Mouse (Mus musculus): ENCODE results near the gene Gm1043. TPM values are rescaled to one million over a fixed set of nuclear protein-coding genes. Genes with fewer than 3 reads are reported as not detected.

Gene Gm1043
- total RNA-seq, 1 experiment: not detected

DNA sequence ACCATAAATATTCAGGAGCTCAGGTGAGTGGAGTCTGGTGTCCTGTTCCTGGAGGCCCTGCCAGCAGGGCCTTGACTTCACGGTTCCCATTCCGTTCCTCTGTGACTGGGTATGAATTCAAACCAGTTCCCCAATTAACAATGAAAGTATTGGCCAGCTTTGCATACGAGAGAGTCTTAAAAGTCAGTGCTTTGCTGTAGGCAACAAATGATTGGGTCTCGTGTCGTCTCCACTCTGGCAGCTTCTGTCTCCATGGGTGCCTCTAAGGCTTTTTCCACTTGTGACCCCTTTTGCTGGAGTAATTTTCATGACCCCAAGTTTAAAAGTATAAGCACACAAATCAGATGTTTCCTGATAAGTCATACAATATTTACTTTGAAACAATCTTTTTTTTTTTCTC, 4.6 kb upstream of the Gm1043 start:
- no peak for DNase-seq (ENCODE audit: low read depth, low spot score)
- Histone ChIP-seq H3K9me3 (ENCODE audit: control insufficient read depth, insufficient read depth, low read depth, low read length) (no peaks in the 10 kb centered on the region), H3K27ac (ENCODE audit: insufficient read depth, low read depth, low read length, poor library complexity, severe bottlenecking) (no peak overlapping the region), H3K9ac (ENCODE audit: insufficient read depth, low read depth, low read length, poor library complexity, severe bottlenecking) (no peak overlapping the region), H3K36me3 (ENCODE audit: control insufficient read depth, insufficient read depth, low read length, poor library complexity, severe bottlenecking) (no peaks in the 10 kb centered on the region), H3K4me3 (ENCODE audit: insufficient read depth in 1 of 2, low read depth in 1 of 2, low read length in 2 of 2, poor library complexity in 1 of 2, severe bottlenecking in 1 of 2) (no peak overlapping the region), H3K4me1 (ENCODE audit: control insufficient read depth in 2 of 2, insufficient read depth in 2 of 2, low read length in 2 of 2, poor library complexity in 1 of 2) (peaks cover 8 to 28% of the 10 kb centered on the region in 2 experiments; a peak in 2 of 4 replicates)
- in situ Hi-C loops (cut with MboI; ENCODE audit: low sequenced_read_pairs in 2 of 2, unreplicated experiment in 2 of 2): no loop called here
- no peak for TF ChIP-seq ZC3H11A (IDR thresholded peaks at IDR 0.05; ENCODE audit: borderline replicate concordance, low read depth, low read length)
- no peak for TF ChIP-seq HCFC1 (IDR thresholded peaks at IDR 0.05; ENCODE audit: borderline replicate concordance, insufficient read depth, low read length)
- TF ChIP-seq CHD2 (IDR thresholded peaks at IDR 0.05; ENCODE audit: low read depth, low read length): no peak
- TF ChIP-seq MAFK (IDR thresholded peaks at IDR 0.05; ENCODE audit: insufficient read depth, low read depth, low read length): no peak
- TF ChIP-seq ZNF384 (IDR thresholded peaks at IDR 0.05; ENCODE audit: low read depth, low read length): no peak

DNA sequence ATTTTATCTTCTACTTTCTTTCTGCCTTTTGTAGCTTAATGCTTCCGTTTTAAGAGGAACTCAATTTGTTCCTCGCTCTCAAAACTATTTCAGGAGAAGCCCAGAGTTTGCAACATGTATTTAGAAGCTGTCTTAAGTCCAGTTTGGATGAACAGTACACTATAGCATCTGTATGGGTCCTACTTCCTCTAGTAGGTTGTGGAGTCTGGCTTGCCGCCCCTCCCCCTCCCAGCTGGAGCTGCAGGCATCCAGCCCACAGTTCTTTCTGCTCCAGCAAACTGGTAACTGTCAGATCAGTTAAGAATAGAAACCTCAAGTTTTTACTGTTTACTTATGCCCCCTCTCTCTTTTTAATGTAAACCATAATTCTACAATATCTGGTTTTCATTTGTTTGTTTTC, 2.8 kb upstream of the Gm1043 start:
- Histone ChIP-seq H3K4me1 (ENCODE audit: control insufficient read depth in 2 of 2, insufficient read depth in 2 of 2, low read length in 2 of 2, poor library complexity in 1 of 2) (peaks cover 9 to 24% of the 10 kb centered on the region in 2 experiments; a peak in 3 of 4 replicates), H3K9me3 (ENCODE audit: control insufficient read depth, insufficient read depth, low read depth, low read length) (no peaks in the 10 kb centered on the region), H3K4me3 (ENCODE audit: insufficient read depth in 1 of 2, low read depth in 1 of 2, low read length in 2 of 2, poor library complexity in 1 of 2, severe bottlenecking in 1 of 2) (no peak overlapping the region), H3K27ac (ENCODE audit: insufficient read depth, low read depth, low read length, poor library complexity, severe bottlenecking) (no peak overlapping the region), H3K9ac (ENCODE audit: insufficient read depth, low read depth, low read length, poor library complexity, severe bottlenecking) (no peak overlapping the region), H3K36me3 (ENCODE audit: control insufficient read depth, insufficient read depth, low read length, poor library complexity, severe bottlenecking) (no peaks in the 10 kb centered on the region)
- TF ChIP-seq ZC3H11A (IDR thresholded peaks at IDR 0.05; ENCODE audit: borderline replicate concordance, low read depth, low read length): no peak
- in situ Hi-C loops (cut with MboI; ENCODE audit: low sequenced_read_pairs in 2 of 2, unreplicated experiment in 2 of 2): no loop called here
- DNase-seq (ENCODE audit: low read depth, low spot score): peak; percentile 19

DNA sequence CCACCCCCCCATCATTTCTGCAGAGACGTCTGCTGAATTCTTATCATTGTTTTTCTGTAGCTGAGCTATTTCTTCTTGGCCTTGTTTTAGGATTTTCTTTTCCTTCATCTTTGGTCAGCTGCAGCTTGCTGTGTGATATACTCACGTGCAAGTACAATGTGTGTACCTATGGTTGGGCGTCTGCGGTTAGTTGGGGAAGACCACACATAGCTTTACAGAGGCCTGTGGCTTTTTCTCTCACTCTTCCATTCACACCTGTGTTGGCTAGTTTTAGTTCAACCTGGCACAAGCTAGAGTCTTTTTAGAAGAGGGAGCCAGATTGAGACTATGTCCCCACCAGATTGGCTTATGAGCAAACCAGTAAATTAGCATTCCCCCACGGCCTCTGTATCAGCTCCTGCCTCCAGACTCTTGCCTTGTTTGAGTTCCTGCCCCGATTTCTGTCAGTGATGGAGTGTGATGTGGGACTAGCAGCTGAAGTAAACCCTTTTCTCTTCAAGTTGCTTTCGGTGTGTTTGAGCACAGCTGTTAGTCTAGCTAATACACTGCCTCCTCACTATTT, 1.9 kb upstream of the Gm1043 start:
- no peak overlapping the region for H3K9ac ChIP-seq (ENCODE audit: insufficient read depth, low read depth, low read length, poor library complexity, severe bottlenecking)
- DNase-seq (ENCODE audit: low read depth, low spot score): no peak
- no peaks in the 10 kb centered on the region for H3K36me3 ChIP-seq (ENCODE audit: control insufficient read depth, insufficient read depth, low read length, poor library complexity, severe bottlenecking)
- H3K4me3 ChIP-seq (ENCODE audit: insufficient read depth in 1 of 2, low read depth in 1 of 2, low read length in 2 of 2, poor library complexity in 1 of 2, severe bottlenecking in 1 of 2): no peak overlapping the region
- in situ Hi-C loops (cut with MboI; ENCODE audit: low sequenced_read_pairs in 2 of 2, unreplicated experiment in 2 of 2): no loop called here
- H3K9me3 ChIP-seq (ENCODE audit: control insufficient read depth, insufficient read depth, low read depth, low read length): no peaks in the 10 kb centered on the region
- H3K27ac ChIP-seq (ENCODE audit: insufficient read depth, low read depth, low read length, poor library complexity, severe bottlenecking): no peak overlapping the region
- peaks cover 14 to 22% of the 10 kb centered on the region in 2 experiments; a peak in 3 of 4 replicates for H3K4me1 ChIP-seq (ENCODE audit: control insufficient read depth in 2 of 2, insufficient read depth in 2 of 2, low read length in 2 of 2, poor library complexity in 1 of 2)
- TF ChIP-seq ZC3H11A (IDR thresholded peaks at IDR 0.05; ENCODE audit: borderline replicate concordance, low read depth, low read length) (no peak), MAFK (IDR thresholded peaks at IDR 0.05; ENCODE audit: insufficient read depth, low read depth, low read length) (no peak), CHD2 (IDR thresholded peaks at IDR 0.05; ENCODE audit: low read depth, low read length) (no peak), ZNF384 (IDR thresholded peaks at IDR 0.05; ENCODE audit: low read depth, low read length) (no peak), HCFC1 (IDR thresholded peaks at IDR 0.05; ENCODE audit: borderline replicate concordance, insufficient read depth, low read length) (no peak)

DNA sequence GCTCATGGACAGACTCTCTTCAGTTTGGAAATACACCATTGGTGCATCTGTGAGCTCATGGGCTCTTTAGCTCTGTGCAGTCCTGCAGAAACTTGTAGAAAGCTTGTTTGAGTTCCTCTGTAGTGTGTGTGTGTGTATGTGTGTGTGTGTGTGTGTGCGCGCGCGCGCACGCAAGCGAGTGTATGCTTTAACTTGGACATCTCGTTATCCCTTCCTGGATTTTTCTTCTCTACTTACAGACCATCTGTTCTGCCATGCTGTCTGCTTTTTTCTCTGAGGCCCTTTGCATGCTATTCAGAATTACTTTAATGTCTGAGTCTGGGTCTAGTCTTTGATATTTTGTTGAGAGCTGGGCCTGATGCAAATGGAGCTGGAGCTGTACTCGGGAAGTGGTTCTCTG, 1.3 kb upstream of the Gm1043 start:
- no peak for DNase-seq (ENCODE audit: low read depth, low spot score)
- H3K9ac ChIP-seq (ENCODE audit: insufficient read depth, low read depth, low read length, poor library complexity, severe bottlenecking): no peak overlapping the region
- peaks cover 14 to 23% of the 10 kb centered on the region in 2 experiments; a peak in 3 of 4 replicates for H3K4me1 ChIP-seq (ENCODE audit: control insufficient read depth in 2 of 2, insufficient read depth in 2 of 2, low read length in 2 of 2, poor library complexity in 1 of 2)
- no peak overlapping the region for H3K27ac ChIP-seq (ENCODE audit: insufficient read depth, low read depth, low read length, poor library complexity, severe bottlenecking)
- TF ChIP-seq MAFK (IDR thresholded peaks at IDR 0.05; ENCODE audit: insufficient read depth, low read depth, low read length) (no peak), ZC3H11A (IDR thresholded peaks at IDR 0.05; ENCODE audit: borderline replicate concordance, low read depth, low read length) (no peak), CHD2 (IDR thresholded peaks at IDR 0.05; ENCODE audit: low read depth, low read length) (no peak), ZNF384 (IDR thresholded peaks at IDR 0.05; ENCODE audit: low read depth, low read length) (no peak), HCFC1 (IDR thresholded peaks at IDR 0.05; ENCODE audit: borderline replicate concordance, insufficient read depth, low read length) (no peak)
- no peaks in the 10 kb centered on the region for H3K36me3 ChIP-seq (ENCODE audit: control insufficient read depth, insufficient read depth, low read length, poor library complexity, severe bottlenecking)
- H3K4me3 ChIP-seq (ENCODE audit: insufficient read depth in 1 of 2, low read depth in 1 of 2, low read length in 2 of 2, poor library complexity in 1 of 2, severe bottlenecking in 1 of 2): no peak overlapping the region
- no peaks in the 10 kb centered on the region for H3K9me3 ChIP-seq (ENCODE audit: control insufficient read depth, insufficient read depth, low read depth, low read length)
- in situ Hi-C loops (cut with MboI; ENCODE audit: low sequenced_read_pairs in 2 of 2, unreplicated experiment in 2 of 2): no loop called here

DNA sequence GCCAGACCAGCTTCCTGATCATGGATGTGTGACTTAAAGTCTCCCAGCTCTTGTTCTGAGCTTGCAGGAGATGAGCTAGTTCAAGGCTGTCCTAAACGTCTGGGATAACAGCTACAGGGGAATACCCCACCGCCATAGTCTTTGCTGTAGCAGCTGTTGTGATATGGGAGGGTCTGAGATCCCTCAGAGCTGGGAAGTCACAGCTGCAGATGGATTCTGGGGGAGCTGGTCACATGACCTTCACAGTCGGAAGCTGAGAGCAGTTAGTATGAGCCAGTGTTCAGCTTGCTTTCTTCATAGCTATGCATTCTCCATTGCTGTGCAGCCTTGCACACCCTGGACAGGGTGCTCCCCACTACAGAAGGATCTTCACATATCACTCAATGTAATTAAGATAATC, 748 bp downstream of the Gm1043 start:
- TF ChIP-seq HCFC1 (IDR thresholded peaks at IDR 0.05; ENCODE audit: borderline replicate concordance, insufficient read depth, low read length): no peak
- TF ChIP-seq ZNF384 (IDR thresholded peaks at IDR 0.05; ENCODE audit: low read depth, low read length): no peak
- no peak for TF ChIP-seq ZC3H11A (IDR thresholded peaks at IDR 0.05; ENCODE audit: borderline replicate concordance, low read depth, low read length)
- no peak for TF ChIP-seq MAFK (IDR thresholded peaks at IDR 0.05; ENCODE audit: insufficient read depth, low read depth, low read length)
- TF ChIP-seq CHD2 (IDR thresholded peaks at IDR 0.05; ENCODE audit: low read depth, low read length): no peak
- Histone ChIP-seq H3K36me3 (ENCODE audit: control insufficient read depth, insufficient read depth, low read length, poor library complexity, severe bottlenecking) (no peaks in the 10 kb centered on the region), H3K4me1 (ENCODE audit: control insufficient read depth in 2 of 2, insufficient read depth in 2 of 2, low read length in 2 of 2, poor library complexity in 1 of 2) (peaks cover 14 to 23% of the 10 kb centered on the region in 2 experiments; a peak in 3 of 4 replicates), H3K27ac (ENCODE audit: insufficient read depth, low read depth, low read length, poor library complexity, severe bottlenecking) (no peak overlapping the region), H3K4me3 (ENCODE audit: insufficient read depth in 1 of 2, low read depth in 1 of 2, low read length in 2 of 2, poor library complexity in 1 of 2, severe bottlenecking in 1 of 2) (no peak overlapping the region), H3K9me3 (ENCODE audit: control insufficient read depth, insufficient read depth, low read depth, low read length) (no peaks in the 10 kb centered on the region), H3K9ac (ENCODE audit: insufficient read depth, low read depth, low read length, poor library complexity, severe bottlenecking) (no peak overlapping the region)
- in situ Hi-C loops (cut with MboI; ENCODE audit: low sequenced_read_pairs in 2 of 2, unreplicated experiment in 2 of 2): no loop called here
- DNase-seq (ENCODE audit: low read depth, low spot score): no peak
